Mouse (Mus musculus): ENCODE measurements around the gene Prmt8.

The Prmt8 gene

GRCm38 (mm10) chr6:127769275-127770156, at the start of gene Prmt8:
TSS of gene Prmt8 (minus strand) at chr6:127769472.
- no peak for DNase-seq (ENCODE audit: low spot score in 2 of 2)

GRCm38 (mm10) chr6:127803046-127803729, 33.9 kb upstream of the Prmt8 start:
- DNase-seq (ENCODE audit: low spot score in 2 of 2) = no peak

DNA sequence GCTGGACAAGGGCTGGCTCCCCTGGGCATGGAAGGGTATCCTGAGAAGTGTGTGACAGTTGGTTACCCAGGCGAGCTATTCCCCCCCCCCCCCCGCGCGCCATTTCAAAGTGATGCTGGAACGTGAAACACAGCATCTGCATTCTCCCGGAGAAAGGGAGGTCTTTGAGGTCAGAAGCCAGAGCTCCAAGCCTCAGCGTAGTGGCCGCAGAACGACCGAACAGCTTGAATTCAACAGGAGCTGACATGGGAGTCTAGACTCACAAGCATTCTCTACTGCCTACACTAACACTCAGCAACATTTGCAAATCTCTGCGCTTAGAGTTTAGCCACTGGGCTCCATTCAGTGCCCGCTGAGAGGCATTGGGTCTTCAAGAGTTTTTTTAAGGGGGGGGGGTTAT, 32.9 kb upstream of the Prmt8 start:
- DNase-seq (ENCODE audit: low spot score in 2 of 2) = no peak

GRCm38 (mm10) chr6:127790023-127790422, 20.8 kb upstream of the Prmt8 start:
- DNase-seq (ENCODE audit: low spot score in 2 of 2) = no peak

DNA sequence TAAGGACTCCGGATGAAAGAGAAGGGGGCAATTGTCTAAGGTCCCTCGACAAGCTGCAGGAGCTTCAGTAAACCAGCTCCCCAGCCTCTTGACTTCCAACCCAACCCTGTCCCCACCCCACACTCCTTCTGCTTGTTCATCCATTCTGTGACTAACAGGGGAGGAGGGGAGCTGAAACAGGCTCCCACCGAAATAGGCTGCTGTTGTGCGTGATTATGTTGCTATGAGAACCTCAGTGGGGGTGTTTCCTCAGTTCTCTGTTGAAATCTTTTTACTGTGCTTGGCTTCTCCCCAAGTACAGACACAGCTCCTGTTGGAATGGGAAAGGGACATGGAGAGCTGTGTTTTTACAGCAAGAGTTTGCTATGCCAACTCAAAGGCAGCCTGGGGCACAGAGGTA, 1.5 kb upstream of the Prmt8 start:
- DNase-seq (ENCODE audit: low spot score in 2 of 2) = no peak

- no peak for DNase-seq (ENCODE audit: low spot score in 2 of 2)
Measured at GRCm38 (mm10) chr6:127768621-127769274, 524 bp downstream of the Prmt8 start.

DNA sequence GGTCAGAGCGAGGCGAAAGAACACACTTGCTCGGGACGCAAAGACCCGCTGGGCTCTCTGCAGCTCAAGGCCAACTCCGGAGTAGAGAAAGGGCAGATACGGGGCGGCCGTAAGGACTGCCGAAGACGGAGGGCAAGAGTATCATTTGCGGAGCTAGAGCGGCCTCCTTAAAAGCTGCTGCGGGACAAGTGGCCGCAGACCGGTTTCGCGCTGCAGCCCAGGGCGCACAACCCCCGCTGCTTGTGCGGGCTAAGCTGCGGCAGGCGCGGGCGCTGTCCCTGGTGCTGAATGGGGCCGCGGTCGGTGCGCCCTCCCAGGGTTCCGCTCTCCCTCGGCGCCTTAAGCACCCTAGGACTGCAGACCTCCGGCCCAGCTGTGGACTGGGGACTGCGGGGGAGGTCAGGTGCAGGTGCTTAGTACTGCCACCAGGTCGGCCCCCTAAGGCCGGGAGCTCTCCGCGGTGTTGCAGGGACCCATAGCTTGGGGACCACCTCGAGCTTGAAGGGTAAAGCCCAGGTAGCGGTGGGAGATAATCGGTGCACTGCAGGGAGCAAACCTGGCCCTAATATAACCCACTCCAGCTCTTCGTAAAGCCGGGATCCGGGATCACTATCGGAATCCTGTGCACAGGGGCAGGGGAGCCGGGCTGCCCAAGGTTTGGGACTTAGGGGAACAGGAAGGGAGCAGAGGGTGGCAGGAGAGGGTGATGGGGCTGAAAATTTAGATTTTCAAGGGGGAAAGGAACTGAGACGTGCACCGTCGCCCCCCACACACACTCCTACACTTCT, 1.4 kb downstream of the Prmt8 start:
- peak in 1 of 2 experiments; percentile 16 for DNase-seq (ENCODE audit: low spot score in 2 of 2)

DNA sequence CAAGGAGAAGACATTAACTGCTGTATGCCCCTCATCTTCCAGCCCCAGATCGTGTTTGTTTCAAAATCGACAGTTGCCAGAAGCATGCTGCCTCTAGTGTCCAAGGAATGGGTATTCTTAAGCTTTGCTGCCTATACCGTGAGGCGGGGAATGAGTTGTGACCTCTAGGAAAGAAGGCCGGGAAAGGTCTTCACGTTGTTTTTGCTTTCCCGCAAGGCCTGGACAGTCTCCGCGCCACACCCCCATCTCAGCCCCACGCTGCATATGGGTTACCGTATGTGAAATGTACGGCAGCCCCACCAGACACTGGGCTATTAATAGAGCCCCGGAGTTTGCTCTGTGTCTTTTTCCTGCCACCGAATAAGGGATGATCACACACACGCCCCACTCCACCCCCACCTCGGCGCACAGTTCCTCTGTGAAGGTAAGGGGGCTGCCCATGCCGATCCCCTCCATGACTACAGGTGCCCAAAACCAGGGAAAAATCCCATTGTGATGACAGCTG, 2.0 kb downstream of the Prmt8 start:
- no peak for DNase-seq (ENCODE audit: low spot score in 2 of 2)

DNA sequence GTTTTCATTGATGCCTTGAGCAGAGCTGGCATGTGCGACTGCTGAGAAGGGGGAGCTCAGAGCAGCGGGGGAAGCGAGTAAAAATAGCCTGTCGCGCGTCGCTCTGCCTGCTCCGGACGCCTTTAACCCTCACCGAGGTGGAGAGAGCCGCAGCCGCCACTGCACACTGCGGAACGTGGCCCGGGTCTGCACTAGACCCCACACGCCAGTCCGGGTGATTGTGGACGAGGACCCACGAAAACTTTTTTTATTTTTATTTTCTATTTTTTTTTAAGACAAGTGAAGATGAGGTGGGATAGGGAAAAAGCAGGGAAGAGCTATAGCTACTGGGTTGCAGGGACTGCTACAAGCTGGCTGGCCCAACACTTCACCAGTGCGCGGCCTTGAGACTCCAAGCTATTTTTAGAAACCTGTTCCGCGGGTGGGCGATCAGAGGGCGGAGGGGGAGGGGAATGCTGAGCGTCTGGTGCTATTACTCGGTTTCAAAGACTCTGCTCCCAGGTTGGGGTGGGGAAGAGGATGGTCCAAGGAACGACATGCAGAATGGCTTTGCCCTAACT, 2.6 kb downstream of the Prmt8 start:
- DNase-seq (ENCODE audit: low spot score in 2 of 2) = no peak

DNA sequence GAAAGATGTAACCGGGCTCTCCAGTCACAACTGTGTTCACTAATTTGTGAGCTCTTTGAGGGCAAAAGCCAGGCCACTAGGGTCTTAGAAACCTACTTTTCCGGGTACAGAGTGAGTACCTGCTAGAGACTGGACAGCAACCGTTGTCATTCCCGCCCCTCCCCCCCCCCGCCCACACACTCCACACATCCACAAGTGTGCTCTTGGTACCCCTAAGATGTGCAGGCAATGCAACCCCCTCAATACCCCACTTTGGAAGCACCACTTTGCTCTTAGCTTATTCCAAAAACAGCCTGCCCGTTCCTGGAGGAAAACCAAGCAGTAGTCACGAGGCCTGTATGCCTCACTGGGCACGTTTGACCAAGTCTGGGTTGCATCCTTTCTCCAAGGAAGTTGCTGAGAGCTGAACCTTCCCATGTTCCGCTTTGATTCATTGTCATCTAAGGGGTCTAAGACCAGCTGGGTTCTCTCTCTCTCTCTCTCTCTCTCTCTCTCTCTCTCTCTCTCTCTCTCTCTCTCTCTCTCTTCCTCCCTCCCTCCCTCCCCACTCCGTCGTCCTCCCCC, 3.1 kb downstream of the Prmt8 start:
- DNase-seq (ENCODE audit: low spot score in 2 of 2) = no peak

DNA sequence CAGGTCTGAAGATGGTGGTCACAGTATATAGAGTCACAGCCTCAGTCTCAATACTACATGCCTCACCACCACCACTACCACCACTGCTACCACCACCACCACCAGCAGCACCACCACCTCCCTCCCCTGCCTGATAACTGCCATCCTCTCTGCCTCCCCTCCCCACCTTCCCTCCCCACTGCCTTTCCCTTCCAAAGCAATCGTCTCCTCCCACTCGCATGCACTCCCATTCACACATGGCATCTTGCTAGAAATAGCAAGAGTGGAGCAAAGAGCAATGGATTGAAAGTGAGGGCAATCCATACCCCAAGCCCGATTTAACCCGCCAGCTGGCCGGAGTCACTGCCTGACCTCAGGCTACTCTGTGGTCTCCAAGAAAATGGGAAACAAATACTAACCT, 3.7 kb downstream of the Prmt8 start:
- no peak for DNase-seq (ENCODE audit: low spot score in 2 of 2)

DNA sequence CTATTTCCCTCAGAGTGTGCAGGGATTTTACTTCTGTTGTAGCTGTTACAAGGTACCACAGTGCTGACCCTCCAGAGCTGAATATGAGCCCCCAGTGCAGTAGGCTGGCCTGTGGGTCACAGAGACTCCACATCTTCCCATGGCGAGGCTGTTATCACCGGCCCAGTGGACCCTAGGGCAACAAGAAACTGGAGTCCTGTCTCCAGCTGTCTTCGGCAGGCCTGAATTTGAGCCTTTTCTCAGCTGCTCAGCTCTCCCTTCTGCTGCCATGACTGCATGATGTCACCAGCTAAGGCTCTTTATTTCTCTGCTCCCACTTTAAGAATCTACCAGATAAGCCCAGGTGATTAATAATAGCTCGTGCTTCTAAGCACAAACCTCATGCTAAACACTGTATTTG, 11.0 kb downstream of the Prmt8 start:
- no peak for DNase-seq (ENCODE audit: low spot score in 2 of 2)

DNA sequence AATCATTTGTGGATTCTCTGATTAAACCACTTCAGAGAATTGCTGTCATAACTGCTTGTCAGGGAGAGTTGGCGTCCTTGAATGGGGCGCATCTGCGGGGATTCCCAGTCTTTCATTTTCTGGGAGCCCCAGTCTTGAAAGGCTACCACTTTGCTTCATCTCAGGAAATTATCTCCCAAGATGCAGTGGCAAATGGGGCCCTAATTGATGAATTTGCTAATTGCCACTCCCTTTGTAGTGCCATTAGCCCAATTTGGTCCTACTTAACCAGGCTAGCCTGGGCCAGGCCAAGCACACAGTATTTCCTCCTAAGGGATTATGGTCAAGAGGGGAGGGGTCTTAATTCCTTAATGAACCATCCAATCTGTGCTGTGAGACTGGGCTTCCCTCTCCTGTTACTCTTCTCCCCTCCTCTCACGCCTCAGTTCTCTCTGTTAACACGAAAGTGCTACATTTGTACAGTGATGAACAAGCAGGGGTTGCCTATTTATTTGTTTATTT, 11.6 kb downstream of the Prmt8 start:
- DNase-seq (ENCODE audit: low spot score in 2 of 2) = no peak

GRCm38 (mm10) chr6:127756856-127757255, 12.4 kb downstream of the Prmt8 start:
- no peak for DNase-seq (ENCODE audit: low spot score in 2 of 2)

- no peak for DNase-seq (ENCODE audit: low spot score in 2 of 2)
Measured at GRCm38 (mm10) chr6:127753228-127753627, 16.0 kb downstream of the Prmt8 start.

DNA sequence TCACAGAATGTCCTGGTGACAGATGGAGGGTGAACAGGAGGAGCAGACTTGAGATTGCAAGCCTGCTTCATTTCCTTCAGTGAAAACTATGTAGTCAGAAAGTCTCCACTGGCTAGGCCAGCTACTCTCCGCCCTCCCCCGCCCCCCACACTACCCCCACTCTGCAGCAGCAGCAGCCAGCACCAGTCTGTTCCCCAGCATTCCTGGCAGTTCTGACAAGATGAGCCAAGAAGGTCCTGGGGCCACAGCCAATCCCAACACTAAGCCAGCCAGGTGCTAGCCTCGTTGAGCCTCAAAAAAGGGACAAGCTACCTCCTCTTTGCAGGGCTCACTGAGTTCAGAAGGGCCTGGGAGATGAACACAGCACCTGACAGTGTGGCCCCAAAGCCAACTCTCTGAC, 16.6 kb downstream of the Prmt8 start:
- DNase-seq (ENCODE audit: low spot score in 2 of 2) = no peak

- no peak for DNase-seq (ENCODE audit: low spot score in 2 of 2)
Measured at GRCm38 (mm10) chr6:127751499-127751898, 17.8 kb downstream of the Prmt8 start.

GRCm38 (mm10) chr6:127748793-127749192, 20.5 kb downstream of the Prmt8 start:
- no peak for DNase-seq (ENCODE audit: low spot score in 2 of 2)

GRCm38 (mm10) chr6:127742290-127742689, 27.0 kb downstream of the Prmt8 start:
- DNase-seq (ENCODE audit: low spot score in 2 of 2) = no peak

GRCm38 (mm10) chr6:127741162-127741561, 28.1 kb downstream of the Prmt8 start:
- no peak for DNase-seq (ENCODE audit: low spot score in 2 of 2)

- DNase-seq (ENCODE audit: low spot score in 2 of 2) = no peak
Measured at GRCm38 (mm10) chr6:127740711-127741110, 28.6 kb downstream of the Prmt8 start.

All from spleen, postnatal 14 days (tissue).